Mouse (Mus musculus) adrenal gland, postnatal 0 days (tissue): Measurements from ENCODE around the gene Gm17078. TPM values are rescaled to one million over a fixed set of nuclear protein-coding genes. Genes with fewer than 3 reads are reported as not detected.

Source experiments
- polyA plus RNA-seq: library from polyadenylated mRNA; unstranded; fragments of >200 nt; fragmentation: Nextera tagmentation; extraction: Ambion mirVana; gene quantifications from 2 replicates; pipeline ENCODE4 v1.2.1, GENCODE M21; 2015

The Gm17078 gene
- polyA plus RNA-seq: not detected in 2 replicates

DNA sequence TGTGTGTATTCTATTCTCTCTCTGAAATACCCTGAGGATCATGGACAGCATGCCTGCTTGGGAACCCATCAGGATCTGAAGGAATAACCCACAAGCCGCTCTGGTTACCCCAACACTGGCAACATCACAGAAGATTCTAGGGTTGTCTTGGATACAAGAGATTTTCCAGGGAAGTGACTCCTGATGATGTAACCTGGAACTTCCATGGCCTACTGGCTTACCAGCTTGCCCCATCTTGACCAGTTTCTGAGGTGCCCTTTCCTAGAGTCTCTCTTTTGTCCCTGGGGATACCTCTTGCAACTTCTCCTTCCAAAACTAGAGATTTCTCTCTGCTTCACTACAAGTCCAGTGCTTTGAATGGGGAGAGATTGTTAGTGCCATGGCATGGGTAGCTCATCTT lies at the start of gene Gm17078:
Gene Gm17078 (minus strand): TSS at position 101 of the 400 bp plus-strand sequence.

DNA sequence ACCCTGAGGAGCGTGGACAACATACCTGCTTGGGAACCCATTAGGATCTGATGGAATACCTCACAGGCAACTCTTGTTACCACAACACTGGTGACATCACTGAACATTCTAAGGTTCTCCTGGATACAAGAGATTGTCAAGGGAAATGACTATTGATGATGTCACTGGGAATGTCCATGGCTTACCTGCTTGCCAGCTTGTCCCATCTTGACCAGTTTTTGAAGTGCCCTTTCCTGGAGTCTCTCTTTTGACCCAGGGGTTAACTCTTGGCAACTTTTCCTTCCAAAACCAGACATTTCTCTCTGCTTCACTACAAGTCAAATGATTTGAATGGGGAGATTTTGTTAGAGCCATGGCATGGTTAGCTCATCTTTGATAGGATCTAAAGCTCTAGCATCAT lies 24.5 kb upstream of the Gm17078 start, which contains the start of gene Gm4181:
Gene Gm4181 (minus strand): TSS at position 101 of the 400 bp plus-strand sequence.

DNA sequence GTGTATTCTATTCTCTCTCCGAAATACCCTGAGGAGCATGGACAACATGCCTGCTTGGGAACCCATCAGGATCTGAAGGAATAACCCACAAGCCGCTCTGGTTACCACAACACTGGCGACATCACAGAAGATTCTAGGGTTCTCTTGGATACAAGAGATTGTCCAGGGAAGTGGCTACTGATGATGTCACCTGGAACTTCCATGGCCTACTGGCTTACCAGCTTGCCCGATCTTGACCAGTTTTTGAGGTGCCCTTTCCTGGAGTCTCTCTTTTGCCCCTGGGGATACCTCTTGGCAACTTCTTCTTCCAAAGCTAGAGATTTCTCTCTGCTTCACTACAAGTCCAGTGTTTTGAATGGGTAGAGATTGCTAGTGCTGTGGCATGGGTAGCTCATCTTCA lies 19.1 kb downstream of the Gm17078 start, which contains the start of gene Gm17174:
Gene Gm17174 (minus strand): TSS at position 101 of the 400 bp plus-strand sequence.

DNA sequence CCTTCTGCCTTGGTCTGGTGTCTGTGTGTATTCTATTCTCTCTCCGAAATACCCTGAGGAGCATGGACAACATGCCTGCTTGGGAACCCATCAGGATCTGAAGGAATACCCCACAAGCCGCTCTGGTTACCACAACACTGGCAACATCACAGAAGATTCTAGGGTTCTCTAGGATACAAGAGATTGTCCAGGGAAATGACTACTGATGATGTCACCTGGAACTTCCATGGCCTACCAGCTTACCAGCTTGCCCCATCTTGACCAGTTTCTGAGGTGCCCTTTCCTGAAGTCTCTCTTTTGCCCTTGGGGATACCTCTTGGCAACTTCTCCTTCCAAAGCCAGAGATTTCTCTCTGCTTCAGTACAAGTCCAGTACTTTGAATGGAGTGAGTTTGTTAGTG lies 37.1 kb downstream of the Gm17078 start, which contains the start of gene Gm17175:
Gene Gm17175 (minus strand): TSS at position 101 of the 400 bp plus-strand sequence.

Other genes starting within 250 kb of the Gm17078 start
- gene Gm7247, start 249.6 kb downstream of the Gm17078 start, polyA plus RNA-seq: not detected in 2 replicates
- gene Vmn2r88, start 200.5 kb downstream of the Gm17078 start, polyA plus RNA-seq: not detected in 2 replicates
- 0.06 TPM in 1 of 2 replicates, not detected in the other for gene Vmn2r89, start 159.5 kb downstream of the Gm17078 start, polyA plus RNA-seq
- not detected in 2 replicates for gene Gm5622, start 58.5 kb downstream of the Gm17078 start, polyA plus RNA-seq
- gene Gm17175, start 37.2 kb downstream of the Gm17078 start, polyA plus RNA-seq: not detected in 2 replicates
- gene Gm17174, start 19.2 kb downstream of the Gm17078 start, polyA plus RNA-seq: not detected in 2 replicates
- not detected in 2 replicates for gene Gm4181, start 24.4 kb upstream of the Gm17078 start, polyA plus RNA-seq
- not detected in 2 replicates for gene Gm17079, start 84.2 kb upstream of the Gm17078 start, polyA plus RNA-seq
- not detected in 2 replicates for gene Gm5800, start 105.9 kb upstream of the Gm17078 start, polyA plus RNA-seq
- gene Ang4, start 162.3 kb upstream of the Gm17078 start, polyA plus RNA-seq: 0.33 and 0.36 TPM in 2 replicates
- not detected in 2 replicates for gene AY358078, start 188.7 kb upstream of the Gm17078 start, polyA plus RNA-seq
- 0.30 TPM in 1 of 2 replicates, not detected in the other for gene Ear6, start 242.4 kb upstream of the Gm17078 start, polyA plus RNA-seq